Mouse (Mus musculus) testis, adult 2 months (tissue): ENCODE results near the gene Dach1. TPM values are rescaled to one million over a fixed set of nuclear protein-coding genes. Genes with fewer than 3 reads are reported as not detected.

ENCODE experiments used
- H3K27ac ChIP-seq: fragments of 200-500 bp; 2 replicates; pipeline ENCODE4 v1.5.1; 2012; ENCODE audit warnings: low read depth, low read length; ENCODE audit not compliant: control insufficient read depth, insufficient read depth
- H3K27me3 ChIP-seq: fragments of 200-500 bp; 2 replicates; pipeline ENCODE4 v1.6.1; 2012; ENCODE audit warnings: mild to moderate bottlenecking, low read length, moderate library complexity; ENCODE audit not compliant: control insufficient read depth, insufficient read depth
- H3K36me3 ChIP-seq: fragments of 200-500 bp; 2 replicates; pipeline ENCODE4 v1.6.1; 2012; ENCODE audit warnings: mild to moderate bottlenecking, low read length; ENCODE audit not compliant: control insufficient read depth, insufficient read depth
- H3K4me1 ChIP-seq: fragments of 200-500 bp; 2 replicates; pipeline ENCODE4 v1.6.1; 2012; ENCODE audit warnings: low read length; ENCODE audit not compliant: control insufficient read depth, insufficient read depth
- H3K4me3 ChIP-seq: fragments of 200-500 bp; 2 replicates; pipeline ENCODE4 v1.5.1; 2012; ENCODE audit warnings: low read depth, mild to moderate bottlenecking, low read length, moderate library complexity, mixed read lengths; ENCODE audit not compliant: control insufficient read depth
- CTCF ChIP-seq: fragments of 200-500 bp; IDR thresholded peaks from 2 replicates; pipeline ENCODE4 v1.5.1; 2012; ENCODE audit warnings: low read depth, mild to moderate bottlenecking, inconsistent platforms, low read length, moderate library complexity; ENCODE audit not compliant: control insufficient read depth, insufficient read depth, insufficient replicate concordance
- POLR2A ChIP-seq: fragments of 200-500 bp; IDR thresholded peaks from 2 replicates; pipeline ENCODE4 v1.6.1; 2012; ENCODE audit warnings: low read depth, mild to moderate bottlenecking, inconsistent platforms, low read length, moderate library complexity; ENCODE audit not compliant: control insufficient read depth
- polyA plus RNA-seq: library from polyadenylated mRNA; depleted of rRNA; stranded (reverse); fragments of >200 nt; gene quantifications from 2 replicates; pipeline ENCODE4 v1.2.3, GENCODE M21; 2012

Dach1 gene
- polyA plus RNA-seq, 1 experiment, result 0.31 TPM

GRCm38 (mm10) chr14:97754400-97754799, 415.2 kb downstream of the Dach1 start:
- Histone ChIP-seq H3K27ac (no peak overlapping the region), H3K4me1 (no peaks in the 10 kb centered on the region; the same call in 1 of the 2 replicates), H3K27me3 (no peaks in the 10 kb centered on the region), H3K4me3 (no peak overlapping the region), H3K36me3 (no peaks in the 10 kb centered on the region)
- TF ChIP-seq POLR2A (no peak), CTCF (no peak)

GRCm38 (mm10) chr14:97753973-97754372, 415.6 kb downstream of the Dach1 start:
- TF ChIP-seq POLR2A (no peak), CTCF (no peak)
- Histone ChIP-seq H3K27ac (no peak overlapping the region), H3K4me3 (no peak overlapping the region), H3K27me3 (no peaks in the 10 kb centered on the region), H3K36me3 (no peaks in the 10 kb centered on the region), H3K4me1 (no peaks in the 10 kb centered on the region; the same call in 1 of the 2 replicates)

- no peaks in the 10 kb centered on the region for H3K27me3 ChIP-seq
- no peaks in the 10 kb centered on the region for H3K36me3 ChIP-seq
- TF ChIP-seq POLR2A, result no peak
- TF ChIP-seq CTCF, result no peak
- H3K4me1 ChIP-seq, result no peaks in the 10 kb centered on the region
- no peak overlapping the region for H3K27ac ChIP-seq
- H3K4me3 ChIP-seq, result no peak overlapping the region
These were observed 426.3 kb downstream of the Dach1 start for GRCm38 (mm10) chr14:97743252-97743651.

- no peak overlapping the region for H3K27ac ChIP-seq
- no peaks in the 10 kb centered on the region for H3K4me1 ChIP-seq
- no peak overlapping the region for H3K4me3 ChIP-seq
- no peak for TF ChIP-seq POLR2A
- no peak for TF ChIP-seq CTCF
- H3K27me3 ChIP-seq, result no peaks in the 10 kb centered on the region
- H3K36me3 ChIP-seq, result no peaks in the 10 kb centered on the region
These were observed 426.8 kb downstream of the Dach1 start for GRCm38 (mm10) chr14:97742785-97743184.
